Mouse (Mus musculus) heart, postnatal 25 days (tissue): ENCODE measurements around the gene Nfya. TPM values are rescaled to one million over a fixed set of nuclear protein-coding genes. Genes with fewer than 3 reads are reported as not detected.

Experiments used
- DNase-seq: peaks from one replicate; pipeline ENCODE4 v3.0.0; 2022; ENCODE audit warnings: low spot score
- intact Hi-C: fragments of 180-260 bp; cut with DNase I; formaldehyde crosslinking; loops from one replicate; pipeline ENCODE4 v1.15.1; 2025
- total RNA-seq, 2 experiments: library from RNA; stranded (reverse); gene quantifications; 2 replicates each; pipeline ENCODE4 v1.2.3; 2021

Nfya gene
- total RNA-seq, 2 experiments from 2014 or later: 19.6 to 21.4 TPM

DNA sequence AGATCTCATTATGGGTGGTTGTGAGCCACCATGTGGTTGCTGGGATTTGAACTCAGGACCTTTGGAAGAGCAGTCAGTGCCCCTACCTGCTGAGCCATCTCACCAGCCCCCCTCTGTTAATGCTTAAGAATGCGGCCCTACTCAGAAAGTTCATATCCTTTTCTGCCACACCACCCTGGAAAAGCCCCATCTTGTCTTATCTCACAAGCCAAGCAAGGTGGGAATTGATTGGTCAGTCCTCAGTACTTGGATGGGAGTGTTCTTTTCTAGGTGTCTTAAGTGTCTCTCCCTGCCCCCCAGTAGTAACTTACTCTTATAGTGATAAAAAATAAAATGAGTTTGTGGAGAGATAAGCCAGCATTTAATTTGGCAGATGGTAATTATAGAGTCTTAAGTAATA, 5.0 kb downstream of the Nfya start:
- intact Hi-C loops: no loop called here
- DNase-seq: no peak

GRCm38 (mm10) chr17:48403848-48404247, 5.9 kb downstream of the Nfya start:
- intact Hi-C loops: no loop called here
- no peak for DNase-seq

GRCm38 (mm10) chr17:48402751-48403150, 7.0 kb downstream of the Nfya start:
- intact Hi-C loops: no loop called here

DNA sequence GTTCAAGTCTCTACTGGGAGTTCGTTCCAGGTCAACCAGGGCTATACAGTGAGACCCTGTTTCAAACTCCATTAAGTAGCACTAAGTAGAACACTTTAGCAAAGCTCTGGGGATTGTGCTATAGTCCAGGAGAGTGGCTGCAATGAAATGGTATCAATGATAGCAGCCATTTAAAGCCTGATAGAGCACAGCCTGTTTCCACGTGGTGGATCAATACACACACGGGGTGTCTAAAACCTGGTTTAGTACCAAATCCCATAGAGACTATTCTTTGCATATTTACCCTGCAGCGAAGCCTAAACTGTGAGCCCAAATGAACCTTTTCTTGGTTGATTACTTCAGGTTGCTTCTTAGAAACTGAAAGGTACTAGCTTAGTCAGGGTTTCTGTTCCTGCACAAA, 8.0 kb downstream of the Nfya start:
- intact Hi-C loops: no loop called here
- no peak for DNase-seq

More at GRCm38 (mm10) chr17:48402751-48403150, 7.0 kb downstream of the Nfya start:
- no peak for DNase-seq

GRCm38 (mm10) chr17:48392616-48393015, 17.1 kb downstream of the Nfya start:
- no peak for DNase-seq
- intact Hi-C loops: no loop called here

- intact Hi-C loops: no loop called here
- DNase-seq: no peak
These were observed 18.3 kb downstream of the Nfya start for GRCm38 (mm10) chr17:48391446-48391845.

- intact Hi-C loops: no loop called here
- no peak for DNase-seq
These were observed 20.3 kb downstream of the Nfya start for GRCm38 (mm10) chr17:48389442-48389841.

GRCm38 (mm10) chr17:48388666-48389065, 21.0 kb downstream of the Nfya start:
- DNase-seq: no peak
- intact Hi-C loops: no loop called here

DNA sequence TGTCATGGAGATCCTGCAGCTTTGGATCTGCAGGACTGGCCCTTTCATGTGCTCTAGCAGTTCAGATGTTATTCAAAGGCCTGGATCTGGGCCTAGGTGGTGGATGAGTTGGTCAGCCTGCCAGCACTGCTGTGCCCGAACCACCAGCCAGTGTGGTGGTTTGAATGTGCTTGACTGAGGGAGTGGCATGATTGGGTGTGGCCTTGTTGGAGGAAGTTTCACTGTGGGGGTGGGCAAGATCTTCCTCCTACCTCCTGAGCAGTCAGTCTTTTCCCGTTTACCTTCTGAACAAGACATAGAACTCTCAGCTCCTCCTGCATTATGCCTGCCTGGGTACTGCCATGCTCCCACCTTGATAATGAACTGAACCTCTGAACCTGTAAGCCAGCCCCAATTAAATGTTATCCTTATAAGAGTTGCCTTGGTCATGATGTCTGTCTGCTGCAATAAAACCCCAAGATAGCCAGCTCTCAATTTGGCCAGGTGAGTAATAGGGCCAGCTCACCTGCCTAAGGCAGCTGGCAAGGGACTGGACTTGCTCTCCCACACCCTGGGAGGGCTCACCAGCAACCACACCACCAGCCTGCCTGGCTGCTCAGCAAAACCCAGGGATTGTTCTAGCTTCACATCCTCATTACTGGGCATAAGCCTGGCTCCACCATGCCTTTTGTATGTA, 23.8 kb downstream of the Nfya start:
- DNase-seq: no peak
- intact Hi-C loops: no loop called here

GRCm38 (mm10) chr17:48379050-48379449, 30.7 kb downstream of the Nfya start:
- intact Hi-C loops: no loop called here
- DNase-seq: no peak

DNA sequence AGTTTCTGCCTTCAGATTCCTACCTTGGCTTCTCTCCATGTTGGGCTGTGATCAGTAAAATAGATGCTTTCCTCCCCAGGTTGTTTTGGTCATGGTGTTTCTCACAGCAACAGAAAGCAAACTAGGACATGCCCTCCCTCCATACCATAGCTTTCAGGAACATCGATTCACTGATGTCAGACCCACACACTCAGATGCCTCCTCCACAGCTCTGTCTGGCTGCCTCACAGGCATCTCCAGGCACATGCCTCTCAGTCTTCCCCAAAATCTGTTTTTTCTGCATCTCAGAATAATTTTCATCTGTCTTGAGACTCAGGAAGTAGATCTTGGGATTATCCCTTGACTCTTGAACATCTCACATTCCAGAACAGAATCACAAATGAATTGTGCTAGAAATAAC, 33.6 kb downstream of the Nfya start:
- no peak for DNase-seq
- intact Hi-C loops: no loop called here

- intact Hi-C loops: no loop called here
- DNase-seq: no peak
These were observed 36.7 kb downstream of the Nfya start for GRCm38 (mm10) chr17:48372987-48373386.

GRCm38 (mm10) chr17:48371621-48372020, 38.1 kb downstream of the Nfya start:
- no peak for DNase-seq
- intact Hi-C loops: no loop called here

DNA sequence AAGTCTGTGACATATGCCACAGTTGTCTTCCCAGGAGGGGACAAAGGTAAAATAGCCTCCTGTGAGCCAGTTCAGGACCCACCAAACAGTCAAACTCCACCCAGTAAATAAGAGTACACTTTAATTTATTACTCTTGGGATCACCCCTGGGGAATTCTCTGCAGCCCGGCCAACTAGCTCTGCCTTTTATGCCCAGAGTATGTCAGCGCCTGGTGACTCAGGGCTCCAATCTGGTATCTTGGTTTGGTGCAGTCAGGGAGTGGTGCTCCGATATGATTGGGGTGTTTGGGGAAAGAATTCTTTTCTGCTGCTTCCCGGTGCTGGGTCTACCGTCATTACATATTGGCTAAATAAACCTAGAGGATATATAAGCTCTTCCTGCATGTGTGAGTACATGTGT, 42.9 kb downstream of the Nfya start:
- intact Hi-C loops: no loop called here
- DNase-seq: no peak

DNA sequence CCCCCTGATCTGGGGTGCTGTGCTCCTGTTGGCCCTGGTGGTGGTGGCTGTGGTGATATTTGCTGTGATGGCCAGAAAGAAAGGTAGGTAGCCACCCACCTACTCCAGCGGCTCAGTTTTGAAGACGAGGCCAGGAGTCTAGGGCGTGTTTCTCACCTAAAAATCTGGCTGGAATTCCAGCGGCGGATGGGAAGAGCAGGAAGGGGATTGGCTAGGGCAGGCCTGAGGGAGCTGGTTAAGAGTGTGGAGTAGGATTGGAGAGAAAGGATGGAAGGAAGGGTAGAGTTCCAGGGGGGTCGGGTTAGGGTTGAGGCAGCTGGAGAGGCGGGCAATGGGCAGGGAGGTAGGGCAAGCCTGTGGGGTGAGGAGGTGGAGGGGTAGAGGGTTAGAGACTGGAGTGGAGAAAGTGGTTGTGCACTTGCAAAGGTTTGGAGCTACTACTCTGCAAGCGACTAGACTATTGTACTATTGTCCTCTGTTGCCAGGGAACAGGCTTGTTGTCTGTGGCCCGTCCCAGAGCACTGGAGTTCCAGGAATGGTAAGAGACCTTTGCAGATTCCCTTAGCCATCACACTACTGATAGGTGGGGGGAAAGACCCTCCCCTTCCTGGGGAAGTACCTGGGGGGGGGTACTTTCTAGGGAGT, 44.1 kb downstream of the Nfya start:
- intact Hi-C loops: no loop called here
- no peak for DNase-seq

DNA sequence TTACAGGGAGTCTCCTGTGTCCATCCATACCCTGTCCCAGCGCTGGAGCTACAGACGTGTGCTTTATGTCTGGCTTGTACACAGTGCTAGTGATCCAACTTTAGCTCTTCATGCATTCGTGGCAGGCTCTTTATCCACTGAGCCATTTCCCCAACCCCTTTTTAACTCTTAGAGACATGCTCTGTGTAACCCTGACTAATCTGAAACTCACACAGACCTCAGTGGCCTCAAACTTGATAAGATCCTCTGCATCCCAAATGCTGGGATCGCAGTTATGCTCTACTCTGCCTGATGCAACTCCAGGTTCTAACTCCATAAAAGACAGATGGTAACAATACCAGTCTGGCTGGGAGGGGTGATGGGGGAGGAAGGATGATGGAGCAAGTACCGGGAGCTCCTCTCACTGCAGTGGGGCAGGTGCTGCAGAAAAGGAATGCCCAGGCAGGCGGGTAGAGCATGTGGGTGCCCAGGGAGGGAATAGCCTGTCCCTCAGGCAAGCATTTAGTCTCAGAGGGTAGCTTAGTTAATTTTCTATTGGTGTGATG, 46.2 kb downstream of the Nfya start:
- DNase-seq: no peak
- intact Hi-C loops: no loop called here

GRCm38 (mm10) chr17:48362966-48363365, 46.7 kb downstream of the Nfya start:
- no peak for DNase-seq
- intact Hi-C loops: no loop called here

- DNase-seq: no peak
- intact Hi-C loops: no loop called here
These were observed 47.4 kb downstream of the Nfya start for GRCm38 (mm10) chr17:48362346-48362745.

DNA sequence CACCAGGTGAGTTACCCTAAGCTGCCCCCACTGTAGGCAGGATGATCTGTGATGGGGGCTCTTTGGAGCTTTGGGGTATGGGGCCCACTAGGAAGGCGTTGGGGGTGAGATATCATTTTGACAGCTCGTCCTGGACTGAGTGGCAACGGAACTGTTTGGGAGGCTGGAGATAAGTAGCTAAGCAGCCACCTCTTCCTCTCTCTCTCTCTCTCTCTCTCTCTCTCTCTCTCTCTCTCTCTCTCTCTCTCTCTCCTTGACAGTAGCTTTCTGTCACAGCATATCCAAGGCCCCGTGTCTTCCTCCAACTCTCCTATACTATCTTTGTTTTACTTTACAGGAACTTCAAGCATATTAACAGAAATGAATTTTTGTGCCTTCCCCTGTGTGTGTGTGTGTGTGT, 49.2 kb downstream of the Nfya start:
- intact Hi-C loops: no loop called here
- no peak for DNase-seq

GRCm38 (mm10) chr17:48359616-48360015, 50.1 kb downstream of the Nfya start, which contains the start of gene Treml1:
Gene Treml1, plus strand, starts transcription at chr17:48359916.
- intact Hi-C loops: no loop called here

DNA sequence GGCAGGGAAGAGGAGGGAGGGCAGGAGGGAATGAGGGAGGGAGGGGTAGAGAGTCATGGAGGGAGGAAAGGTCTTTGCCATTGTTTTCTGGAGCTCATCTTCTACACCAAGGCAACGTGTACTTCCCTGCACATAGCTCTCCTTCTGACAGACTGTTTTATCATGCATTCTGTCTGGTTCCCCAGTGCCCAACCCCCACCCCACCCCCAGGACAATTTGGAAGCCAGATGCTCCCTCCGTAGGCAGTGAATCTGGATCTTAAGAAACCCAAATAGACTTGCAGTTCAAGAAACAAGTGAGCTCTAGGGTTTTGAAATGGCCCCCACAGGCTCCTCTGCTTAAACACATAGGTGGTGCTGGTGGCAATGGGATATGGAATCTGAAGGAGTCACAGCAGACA, 51.8 kb downstream of the Nfya start:
- DNase-seq: no peak
- intact Hi-C loops: no loop called here

More at GRCm38 (mm10) chr17:48359616-48360015, 50.1 kb downstream of the Nfya start, which contains the start of gene Treml1:
- DNase-seq: no peak
